Mouse (Mus musculus): ENCODE data around the gene Rnf111. TPM values are rescaled to one million over a fixed set of nuclear protein-coding genes. Genes with fewer than 3 reads are reported as not detected.

Gene Rnf111
- total and polyA plus RNA-seq, 3 experiments = 10.4 to 17.6 (median 11.8) TPM

DNA sequence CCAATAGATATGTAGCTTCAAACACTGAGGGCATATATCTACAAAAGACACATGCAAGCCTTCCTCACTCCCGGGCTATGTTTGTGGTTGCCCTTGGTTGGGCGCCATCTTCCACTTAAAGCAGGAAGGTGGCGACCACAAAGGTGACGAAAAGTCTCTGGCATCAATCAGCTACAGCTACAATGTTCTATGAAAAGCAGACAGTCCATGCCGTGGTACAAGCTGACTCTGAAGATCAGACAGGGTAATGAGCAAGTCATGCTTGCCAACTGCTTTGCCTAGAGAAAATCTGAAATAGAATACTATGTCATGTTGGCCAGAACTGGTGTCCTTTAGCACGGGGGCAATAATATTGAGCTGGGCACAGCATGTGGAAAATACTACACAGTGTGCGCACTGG is 20.8 kb upstream of the Rnf111 start:
- H3K36me3 ChIP-seq (replicated peaks in 1 of 2; ENCODE audit: control insufficient read depth in 1 of 2, insufficient read depth in 1 of 2, low read length in 1 of 2) = no peaks in the 10 kb centered on the region
- no peaks in the 10 kb centered on the region for H3K27me3 ChIP-seq (replicated peaks)
- no peak for DNase-seq (ENCODE audit: extremely low read depth)
- no peak overlapping the region for H3K4me2 ChIP-seq (ENCODE audit: insufficient read depth, low read depth, poor library complexity, severe bottlenecking)
- peaks cover 3% of the 10 kb centered on the region for H3K9me3 ChIP-seq (replicated peaks; ENCODE audit: low read length)
- in situ Hi-C loops (cut with MboI; ENCODE audit: low pct_ligation_motif_present, low pct_unique_long_range_greater_than_20kb, low sequenced_read_pairs) = loop anchor here (25.0 kb wide), 1 partner anchor 337 kb away; no protein-coding TSS in a partner anchor
- H3K9ac ChIP-seq (ENCODE audit: insufficient read depth, low read depth) = no peak overlapping the region
- H3K4me1 ChIP-seq (ENCODE audit: control insufficient read depth in 1 of 2, insufficient read depth in 2 of 2) = peaks cover 0 to 2% of the 10 kb centered on the region in 2 experiments; a peak in 2 of 4 replicates
- no peak overlapping the region for H3K4me3 ChIP-seq (replicated peaks in 1 of 3; ENCODE audit: low read depth in 2 of 3, low read length in 2 of 3, poor library complexity in 1 of 3)
- TF ChIP-seq RCOR1 (conservative IDR thresholded peaks at IDR 0.05; ENCODE audit: low read depth, low read length) = no peak
- no peaks in the 10 kb centered on the region for H3K79me2 ChIP-seq (replicated peaks; ENCODE audit: control insufficient read depth, extremely low read depth, insufficient read depth, poor library complexity, severe bottlenecking)
- dilution Hi-C loops (cut with MboI; ENCODE audit: extremely low pct_ligation_motif_present, extremely low pct_unique_long_range_greater_than_20kb, low sequenced_read_pairs) = no loop called here
- no peak overlapping the region for H3K27ac ChIP-seq (ENCODE audit: insufficient read depth, low read depth)

DNA sequence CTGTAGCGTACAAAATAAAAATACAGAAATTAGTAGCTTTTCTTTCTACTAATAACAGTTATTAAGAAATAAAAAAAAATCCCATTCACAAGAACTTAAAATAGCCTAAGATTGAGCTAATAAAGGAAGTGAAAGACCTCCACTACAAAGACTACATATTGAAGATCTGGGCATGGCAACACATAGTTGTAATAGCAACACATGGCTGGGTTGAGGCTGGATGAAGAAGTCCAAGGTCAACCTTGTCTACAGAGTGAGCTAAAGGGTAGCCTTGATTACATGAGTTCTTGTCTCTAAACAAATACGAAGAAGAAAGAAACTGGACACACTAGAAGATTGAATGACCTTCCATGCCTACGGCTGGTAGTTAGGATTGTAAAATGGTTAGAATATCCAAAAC is 20.3 kb upstream of the Rnf111 start:
- TF ChIP-seq ZKSCAN1 (IDR thresholded peaks at IDR 0.05; ENCODE audit: borderline replicate concordance, low read depth, low read length) (no peak), EP300 (IDR thresholded peaks at IDR 0.05; ENCODE audit: low read length) (no peak), BHLHE40 (IDR thresholded peaks at IDR 0.05; ENCODE audit: low read depth, low read length) (no peak), JUN (IDR thresholded peaks at IDR 0.05; ENCODE audit: insufficient read depth, low read depth, low read length) (no peak), SMC3 (IDR thresholded peaks at IDR 0.05; ENCODE audit: low read depth, low read length) (no peak), USF2 (conservative IDR thresholded peaks at IDR 0.05; ENCODE audit: low read depth, low read length) (no peak), KAT2A (IDR thresholded peaks at IDR 0.05; ENCODE audit: insufficient replicate concordance, low read length) (no peak), MAX (IDR thresholded peaks at IDR 0.05; ENCODE audit: low read length) (no peak), SIN3A (IDR thresholded peaks at IDR 0.05; ENCODE audit: low read length) (no peak), HCFC1 (IDR thresholded peaks at IDR 0.05; ENCODE audit: low read depth, low read length) (no peak), MXI1 (IDR thresholded peaks at IDR 0.05; ENCODE audit: low read depth, low read length) (no peak), MYC (IDR thresholded peaks at IDR 0.05; ENCODE audit: low read depth, low read length) (no peak), MAFK (IDR thresholded peaks at IDR 0.05; ENCODE audit: insufficient replicate concordance, low read length) (no peak), ZNF384 (IDR thresholded peaks at IDR 0.05; ENCODE audit: low read depth, low read length) (no peak), PAX5 (IDR thresholded peaks at IDR 0.05; ENCODE audit: low read length) (no peak), JUND (conservative IDR thresholded peaks at IDR 0.05; ENCODE audit: low read depth, low read length) (no peak), GABPA (IDR thresholded peaks at IDR 0.05; ENCODE audit: insufficient replicate concordance, low read depth, low read length) (no peak)
- no peak for DNase-seq (ENCODE audit: extremely low read depth)
- Histone ChIP-seq H3K79me2 (replicated peaks; ENCODE audit: control insufficient read depth, extremely low read depth, insufficient read depth, poor library complexity, severe bottlenecking) (no peaks in the 10 kb centered on the region), H3K9me3 (replicated peaks; ENCODE audit: low read length) (peaks cover 3% of the 10 kb centered on the region), H3K4me3 (replicated peaks in 1 of 3; ENCODE audit: low read depth in 2 of 3, low read length in 2 of 3, poor library complexity in 1 of 3) (no peak overlapping the region), H3K9ac (ENCODE audit: insufficient read depth, low read depth) (no peak overlapping the region), H3K27me3 (replicated peaks) (no peaks in the 10 kb centered on the region), H3K36me3 (replicated peaks in 1 of 2; ENCODE audit: control insufficient read depth in 1 of 2, insufficient read depth in 1 of 2, low read length in 1 of 2) (no peaks in the 10 kb centered on the region), H3K4me1 (ENCODE audit: control insufficient read depth in 1 of 2, insufficient read depth in 2 of 2) (peaks cover 0 to 2% of the 10 kb centered on the region in 2 experiments; a peak in 2 of 4 replicates), H3K27ac (ENCODE audit: insufficient read depth, low read depth) (no peak overlapping the region), H3K4me2 (ENCODE audit: insufficient read depth, low read depth, poor library complexity, severe bottlenecking) (no peak overlapping the region)
- dilution Hi-C loops (cut with MboI; ENCODE audit: extremely low pct_ligation_motif_present, extremely low pct_unique_long_range_greater_than_20kb, low sequenced_read_pairs) (no loop called here), in situ Hi-C loops (cut with MboI; ENCODE audit: low pct_ligation_motif_present, low pct_unique_long_range_greater_than_20kb, low sequenced_read_pairs) (loop anchor here (25.0 kb wide), 1 partner anchor 337 kb away; no protein-coding TSS in a partner anchor)
